Mouse (Mus musculus) liver, postnatal 0 days (tissue): ENCODE measurements around the gene Henmt1.

ENCODE experiments used
- CTCF ChIP-seq: sonication (generic); IDR thresholded peaks from 2 replicates; pipeline ENCODE4 v1.5.1; 2016; ENCODE audit warnings: antibody characterized with exemption, low read depth
- EP300 ChIP-seq: IDR thresholded peaks from 2 replicates; pipeline ENCODE4 v1.6.1; 2016; ENCODE audit warnings: antibody characterized with exemption, low read depth, mild to moderate bottlenecking

DNA sequence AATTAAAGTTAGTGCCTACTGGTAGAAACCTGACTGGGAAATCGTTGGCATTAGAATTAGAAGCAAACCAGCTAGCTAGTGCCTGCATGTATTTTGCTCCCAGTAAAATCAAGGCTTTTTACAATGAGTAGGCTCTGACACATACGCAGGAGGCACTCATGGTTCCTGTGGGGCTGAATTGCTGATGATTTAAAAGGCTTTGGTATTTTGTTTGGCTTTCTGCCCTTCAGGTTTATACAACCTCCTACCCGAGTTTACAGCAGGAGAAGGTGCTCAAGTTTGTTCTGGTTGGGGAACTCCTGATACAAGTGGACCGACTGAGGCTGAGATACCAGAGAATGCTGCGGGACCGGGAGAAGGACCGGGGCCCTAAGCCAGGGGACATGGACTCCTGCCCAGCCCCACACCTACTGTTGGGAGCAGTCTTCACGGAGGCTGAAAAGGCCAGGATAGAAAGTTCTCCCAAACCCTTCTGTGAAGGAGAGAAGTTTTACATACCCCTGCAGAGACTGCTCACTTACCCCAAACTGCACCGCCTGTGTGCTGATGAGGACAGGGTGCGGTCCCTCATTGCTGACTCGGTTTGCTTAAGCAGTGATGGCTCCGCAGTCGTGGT, 20.1 kb downstream of the Henmt1 start:
- TF ChIP-seq CTCF (no peak), EP300 (no peak)
